Mouse (Mus musculus) embryonic fibroblast, embryonic 13.5 days (primary cell): ENCODE measurements around the gene Cideb.

Experiments used
- CTCF ChIP-seq: IDR thresholded peaks from 2 replicates; pipeline ENCODE4 v1.5.1; 2011; ENCODE audit warnings: mild to moderate bottlenecking, control low read depth, low read length, moderate library complexity, borderline replicate concordance; ENCODE audit not compliant: insufficient read depth
- POLR2A ChIP-seq: IDR thresholded peaks from 2 replicates; pipeline ENCODE4 v1.6.1; 2011; ENCODE audit warnings: low read depth, mild to moderate bottlenecking, control low read depth, low read length, moderate library complexity

GRCm38 (mm10) chr14:55769087-55769703 is 10.9 kb upstream of the Cideb start:
- TF ChIP-seq POLR2A (no peak), CTCF (no peak)
